Mouse (Mus musculus) gonadal fat pad, adult 2 months (tissue): ENCODE data around the gene Cpped1. TPM values are rescaled to one million over a fixed set of nuclear protein-coding genes. Genes with fewer than 3 reads are reported as not detected.

Experiments
- DNase-seq: peaks from one replicate; pipeline ENCODE4 v3.0.0-alpha.2; 2012; ENCODE audit warnings: low read depth
- polyA plus RNA-seq: library from polyadenylated mRNA; depleted of rRNA; stranded (reverse); fragments of >200 nt; gene quantifications from 2 replicates; pipeline ENCODE4 v1.2.3, GENCODE M21; 2012

The Cpped1 gene
- polyA plus RNA-seq, 1 experiment: 20.0 TPM

DNA sequence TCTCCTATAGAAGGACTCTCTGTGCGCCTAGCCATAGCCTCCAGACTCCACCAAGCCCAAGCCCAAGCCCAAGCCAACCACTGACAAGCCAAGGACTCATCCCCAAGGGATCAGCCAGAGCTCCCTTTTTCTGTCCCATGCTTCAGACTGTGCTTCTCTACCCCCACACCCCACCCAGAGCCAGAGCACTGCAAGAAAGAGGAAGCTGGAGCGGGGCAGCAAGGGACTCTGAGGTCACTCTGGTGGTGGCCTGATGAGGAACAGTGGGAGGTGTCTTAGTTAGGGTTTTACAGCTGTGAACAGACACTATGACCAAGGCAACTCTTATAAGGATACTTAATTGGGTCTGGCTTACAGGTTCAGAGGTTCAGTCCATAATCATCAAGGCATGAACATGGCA lies 65.8 kb downstream of the Cpped1 start:
- DNase-seq: no peak

DNA sequence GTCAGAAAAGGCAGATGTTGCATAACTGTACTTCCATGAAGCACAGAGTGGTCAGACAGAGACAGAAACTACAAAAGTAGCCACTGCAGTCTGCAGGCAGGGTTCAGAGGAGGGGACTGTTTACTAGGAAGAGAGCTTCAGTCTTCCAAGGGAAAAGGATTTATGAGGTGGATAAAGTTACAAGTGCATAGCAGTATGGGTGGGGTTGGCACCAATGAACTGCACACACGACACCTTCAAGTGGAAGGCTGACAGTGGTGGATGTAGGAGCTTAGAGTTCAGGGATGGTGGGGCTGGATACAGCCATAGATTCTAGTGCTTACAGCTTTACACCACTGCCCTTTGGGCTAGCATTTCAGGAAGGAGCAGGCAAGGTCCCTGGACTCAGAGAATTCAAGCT lies 75.8 kb downstream of the Cpped1 start:
- no peak for DNase-seq

DNA sequence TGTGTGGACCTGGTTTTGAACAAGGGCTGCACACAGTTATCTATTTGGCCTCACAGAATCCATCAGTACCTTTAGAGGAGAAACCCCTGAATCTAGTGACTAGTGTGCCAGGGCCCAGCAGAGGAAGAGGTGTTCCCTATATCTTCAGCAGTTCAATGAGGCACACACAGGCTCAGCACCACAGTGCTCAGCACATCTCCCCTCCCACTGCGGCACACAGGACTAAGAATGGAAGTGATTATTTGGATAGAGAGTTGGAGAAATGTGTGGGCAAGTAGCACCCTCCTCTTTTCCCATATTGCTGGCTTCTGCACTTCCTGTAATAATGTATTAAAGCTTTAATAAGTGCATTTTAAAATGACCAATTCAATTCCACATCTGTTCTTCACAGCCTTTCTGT lies 80.4 kb downstream of the Cpped1 start:
- DNase-seq: no peak

DNA sequence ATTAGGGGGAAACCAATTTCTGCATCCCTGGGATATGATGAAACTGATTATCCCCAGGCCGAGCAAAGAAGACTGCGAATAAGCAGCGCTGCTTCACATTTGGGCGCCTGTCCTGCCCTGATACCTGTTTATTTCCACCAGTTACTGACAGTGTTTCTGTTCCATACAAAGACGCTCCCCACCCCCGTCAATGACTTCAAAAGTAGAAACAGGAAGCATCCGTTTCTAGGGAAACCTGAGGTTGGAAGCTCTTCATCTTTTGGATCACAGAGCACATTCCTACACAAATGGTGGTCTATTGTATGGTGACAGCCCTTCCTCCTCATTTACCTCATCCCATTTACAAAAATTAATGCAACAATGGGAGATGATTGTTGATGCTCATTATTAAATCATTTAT lies 84.4 kb downstream of the Cpped1 start:
- DNase-seq: no peak

DNA sequence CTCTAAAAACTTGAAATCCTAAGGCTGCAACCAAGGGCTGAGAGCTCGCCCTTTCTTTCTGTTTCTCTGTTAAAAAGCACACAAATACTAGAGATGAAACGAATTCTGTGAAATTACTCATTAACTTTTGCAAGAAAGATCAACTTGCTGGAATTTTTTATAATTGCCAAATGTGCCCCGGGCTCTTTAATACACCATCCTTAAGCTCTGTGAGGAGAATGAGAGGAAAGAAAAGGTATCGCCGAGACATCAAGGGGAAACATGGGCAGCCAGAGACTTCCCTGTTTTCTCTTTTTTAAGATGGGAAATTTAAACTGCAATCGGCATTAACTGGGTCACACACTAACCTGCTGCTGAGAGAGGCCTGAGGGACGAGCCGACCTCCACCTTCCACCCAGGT lies 84.9 kb downstream of the Cpped1 start:
- no peak for DNase-seq

DNA sequence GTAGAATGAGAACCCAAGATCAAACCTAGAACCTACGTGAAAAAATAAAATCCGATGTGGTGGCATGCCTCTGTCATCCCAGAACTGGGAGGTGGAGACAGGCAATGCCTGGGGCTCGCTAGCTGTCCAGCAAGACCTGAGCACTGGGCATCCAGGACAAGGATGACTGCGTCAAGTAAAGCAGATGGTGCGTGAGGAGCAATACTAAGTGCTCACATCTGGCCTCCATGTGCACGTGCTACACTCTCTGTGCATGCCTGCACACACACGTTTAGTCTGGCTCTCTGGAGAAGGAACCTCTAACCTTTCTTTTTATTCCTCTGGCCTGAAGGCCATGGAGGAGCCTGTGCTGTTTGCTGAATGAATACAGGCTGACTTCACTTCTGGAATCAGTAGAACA lies 88.5 kb downstream of the Cpped1 start:
- DNase-seq: no peak

DNA sequence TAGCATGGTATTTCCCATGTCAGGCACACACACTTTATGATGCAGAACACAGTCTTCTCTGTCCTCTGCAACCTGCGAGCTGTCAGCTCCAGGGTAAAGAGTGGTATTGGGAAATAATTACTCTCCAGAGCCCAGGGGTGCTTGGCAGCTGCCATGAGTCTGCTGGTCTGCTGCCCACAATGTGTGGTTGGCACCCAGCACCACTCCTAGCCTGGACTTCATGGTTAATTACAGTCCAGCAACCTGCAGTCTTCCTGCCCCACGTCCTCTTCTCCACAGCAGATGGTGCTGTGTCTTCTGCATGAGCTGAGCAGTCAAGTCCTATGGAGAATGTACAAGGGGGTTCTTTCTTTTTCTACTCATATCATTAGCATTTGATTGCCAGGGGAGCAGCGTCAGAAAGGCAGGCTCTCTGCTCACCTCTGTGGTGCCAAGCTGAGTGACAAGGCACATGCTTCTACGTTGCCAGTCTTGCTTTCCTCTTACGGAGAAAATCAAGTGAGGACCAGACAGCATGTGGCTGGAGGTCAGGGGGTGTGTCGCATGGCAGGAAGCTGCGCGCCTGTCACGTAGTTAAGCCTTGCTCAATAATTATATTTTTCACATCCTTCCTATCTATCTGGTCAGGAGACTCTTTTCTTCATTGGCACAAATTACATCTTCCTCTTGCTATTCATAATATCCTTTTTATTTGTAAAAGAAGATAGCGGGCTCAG lies 94.2 kb downstream of the Cpped1 start:
- DNase-seq: no peak

DNA sequence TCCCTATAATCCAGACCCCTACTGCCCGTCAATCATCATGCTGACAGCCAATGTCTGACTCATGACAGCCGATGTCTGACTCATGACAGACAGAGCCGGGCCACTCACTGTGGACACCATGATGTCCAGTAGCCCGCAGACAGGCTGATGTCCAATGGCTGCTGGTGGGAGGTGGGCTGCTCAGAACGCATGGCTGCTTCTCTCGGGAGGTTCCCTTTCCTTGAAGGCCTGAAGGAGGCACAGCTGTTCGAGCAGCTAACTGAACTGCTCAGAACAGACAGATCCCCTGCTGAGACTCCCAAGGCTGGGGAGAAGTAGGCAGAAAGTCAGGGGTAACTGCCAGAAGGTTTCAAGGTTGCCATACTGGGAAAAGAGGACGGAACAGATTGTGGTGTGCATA lies 97.1 kb downstream of the Cpped1 start:
- no peak for DNase-seq

DNA sequence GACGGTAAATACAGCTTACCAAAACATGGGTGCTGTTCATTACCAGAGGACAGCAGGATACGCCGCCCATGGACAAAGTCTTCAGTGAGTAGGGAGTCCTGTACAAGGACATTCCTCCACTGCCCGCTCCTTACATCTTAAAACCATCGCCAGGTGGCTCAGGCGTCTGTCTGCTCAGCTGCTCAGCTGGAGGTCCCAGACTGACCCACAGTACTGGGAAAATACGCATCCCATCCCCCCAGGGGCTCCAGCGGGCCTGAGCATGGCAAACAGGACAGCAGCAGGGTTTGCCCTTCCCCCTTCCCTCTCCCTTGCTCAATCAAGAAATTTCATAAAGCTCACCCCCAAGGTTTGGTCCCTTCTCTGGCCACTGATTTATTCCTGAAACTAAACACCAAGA lies 99.6 kb downstream of the Cpped1 start:
- DNase-seq: no peak

DNA sequence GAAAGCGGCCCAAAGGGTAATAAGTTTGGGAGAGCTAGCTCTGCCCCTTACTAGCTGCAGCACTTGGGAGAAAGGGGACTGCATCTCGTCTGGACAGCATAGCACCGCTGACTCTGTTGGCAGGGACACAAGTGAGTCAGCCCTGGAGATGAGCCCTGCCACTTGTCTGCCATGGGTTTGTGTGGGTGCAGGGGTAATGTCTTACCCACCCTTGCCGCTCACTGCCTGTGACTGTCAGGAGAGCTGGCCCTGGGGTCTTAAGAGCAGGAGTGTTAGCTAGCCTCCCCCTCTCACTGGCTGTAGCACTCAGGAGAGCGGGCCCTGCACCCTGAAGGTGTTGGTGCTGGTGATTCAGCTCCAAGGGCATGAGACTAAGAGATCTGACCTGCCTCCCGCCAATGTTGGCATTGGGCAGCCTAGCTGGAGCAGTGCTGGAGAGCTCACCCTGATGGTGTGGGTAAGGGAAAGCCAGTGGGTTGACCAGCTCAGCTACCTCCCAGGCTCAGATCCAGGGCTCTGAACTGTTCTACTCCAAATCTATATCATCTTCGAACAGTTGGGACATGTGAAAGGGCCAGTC lies 107.2 kb downstream of the Cpped1 start:
- no peak for DNase-seq

DNA sequence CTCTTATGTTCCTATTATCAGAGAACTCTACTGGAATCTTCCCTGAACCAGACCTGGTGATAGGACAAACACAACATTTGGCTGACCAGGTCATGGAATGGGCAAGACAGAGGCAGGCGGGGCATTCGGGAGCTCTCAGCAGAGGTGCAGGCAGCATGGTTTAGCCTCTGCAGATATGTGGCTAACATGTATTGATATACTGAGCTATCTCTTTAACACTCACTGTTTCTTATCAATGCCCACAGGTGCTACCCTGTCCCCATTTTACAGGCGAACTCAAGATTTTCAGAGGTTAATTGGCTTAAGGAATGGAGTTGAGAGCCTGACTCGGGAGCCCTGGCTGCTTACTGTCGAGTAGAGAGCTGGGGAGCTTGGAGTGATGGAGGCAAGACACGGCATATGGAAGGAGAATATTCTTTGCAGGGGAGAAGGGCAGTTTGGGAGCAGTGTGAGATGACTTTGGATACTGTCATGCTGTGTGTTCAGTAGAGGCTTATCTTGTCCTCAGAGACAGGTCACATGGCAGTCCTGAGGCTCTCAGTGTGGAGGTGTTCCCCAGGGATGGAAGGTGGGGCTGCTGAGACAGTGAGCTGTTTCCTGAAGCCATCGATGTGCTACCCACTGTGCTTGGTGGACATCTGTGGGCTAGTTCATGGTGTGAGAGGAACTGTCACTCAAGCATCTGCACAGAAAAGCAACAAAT lies 113.3 kb downstream of the Cpped1 start:
- DNase-seq: no peak

DNA sequence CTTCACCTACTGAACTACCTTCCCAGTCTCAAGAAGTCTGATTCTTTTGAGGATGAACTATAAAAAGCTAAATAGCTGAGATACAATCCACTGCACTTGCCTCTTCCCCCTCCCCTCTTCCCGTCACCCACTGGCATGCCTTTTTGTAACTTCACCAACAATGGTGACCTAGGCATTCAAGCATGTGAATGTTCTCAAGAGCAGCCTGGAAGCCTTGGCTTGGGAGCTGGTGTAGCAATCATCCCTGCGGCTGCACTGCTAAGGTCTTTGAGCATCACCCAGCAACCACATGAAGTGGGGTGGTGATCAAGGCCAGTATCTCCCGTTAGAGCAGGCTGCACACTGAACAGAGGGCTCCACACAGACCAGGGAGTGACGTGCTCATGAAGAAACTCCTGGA lies 114.6 kb downstream of the Cpped1 start:
- no peak for DNase-seq

DNA sequence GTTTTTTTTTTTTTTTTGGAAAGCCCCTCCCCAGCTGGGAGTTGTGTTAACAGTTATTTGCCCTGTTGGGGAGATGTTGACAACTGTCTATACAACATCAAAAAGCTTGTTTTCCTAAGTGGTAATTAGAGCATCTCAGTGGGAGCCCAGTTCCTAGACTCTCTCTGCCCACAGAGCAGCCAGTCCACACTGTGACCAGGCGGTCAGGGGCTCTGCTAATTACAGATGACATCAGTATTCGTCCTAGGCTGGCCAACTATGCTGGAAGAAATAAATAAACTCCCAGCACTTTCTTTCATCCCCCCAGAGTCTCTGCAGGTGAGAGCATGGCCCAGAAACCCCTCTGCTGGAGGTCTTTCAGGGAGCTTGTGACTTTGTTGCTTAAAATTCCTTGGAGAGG lies 115.9 kb downstream of the Cpped1 start:
- DNase-seq: no peak

DNA sequence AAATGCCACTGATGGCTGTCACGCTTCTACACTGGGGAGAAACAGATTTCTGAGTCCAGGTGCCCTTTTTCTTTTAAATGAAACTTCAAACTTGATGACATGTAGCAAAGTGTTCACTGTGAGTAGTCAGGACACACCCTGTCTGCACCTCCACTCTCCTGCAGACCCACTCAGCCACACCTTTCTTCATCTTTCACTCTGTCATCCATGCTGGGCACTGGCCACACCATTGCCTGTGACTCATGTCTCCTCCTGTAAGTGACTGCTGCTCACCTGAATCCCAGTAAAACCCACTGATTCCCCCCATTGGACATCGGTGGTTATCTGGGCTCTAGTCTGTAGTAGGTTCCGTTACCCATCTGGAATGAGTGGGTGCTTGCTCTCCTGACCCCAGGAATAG lies 118.8 kb downstream of the Cpped1 start:
- DNase-seq: no peak

DNA sequence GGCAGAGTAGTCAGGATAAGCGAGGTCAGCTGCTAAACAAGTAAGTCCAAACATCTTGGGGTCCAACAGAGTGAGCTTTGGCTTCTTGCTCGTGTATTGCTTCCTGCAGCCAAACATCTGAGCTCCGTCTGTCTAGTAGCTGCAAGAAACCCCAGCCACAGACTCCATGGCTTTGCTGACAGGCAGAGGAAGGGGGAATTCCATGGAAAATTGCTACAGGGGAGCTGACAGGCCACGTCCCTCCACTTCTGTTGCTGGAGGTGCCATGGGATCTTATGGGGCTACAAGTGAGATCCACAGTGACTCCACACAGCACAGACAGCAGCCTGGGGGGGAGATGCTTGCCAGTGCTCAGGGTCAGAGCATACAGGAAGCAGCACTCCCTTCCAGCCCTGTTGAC lies 123.4 kb downstream of the Cpped1 start:
- DNase-seq: no peak

DNA sequence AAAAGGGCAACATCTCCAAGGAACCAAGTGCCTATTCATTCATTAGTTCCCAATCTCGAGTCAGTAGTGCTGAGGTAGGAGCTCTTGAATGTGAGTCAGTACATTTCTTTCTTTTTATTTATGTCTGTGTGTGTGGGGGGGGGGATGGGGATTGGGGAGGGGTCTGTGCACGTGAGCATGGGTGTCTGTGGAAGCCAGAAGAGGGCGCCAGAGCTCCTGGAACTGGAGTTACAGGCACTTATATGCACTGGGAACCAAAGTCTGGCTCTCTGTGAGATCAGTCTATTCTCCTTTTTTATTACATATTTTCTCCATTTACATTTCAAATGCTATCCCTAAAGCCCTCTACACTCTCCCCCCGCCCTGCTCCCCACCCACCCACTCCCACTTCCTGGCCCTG lies 124.9 kb downstream of the Cpped1 start:
- DNase-seq: no peak

DNA sequence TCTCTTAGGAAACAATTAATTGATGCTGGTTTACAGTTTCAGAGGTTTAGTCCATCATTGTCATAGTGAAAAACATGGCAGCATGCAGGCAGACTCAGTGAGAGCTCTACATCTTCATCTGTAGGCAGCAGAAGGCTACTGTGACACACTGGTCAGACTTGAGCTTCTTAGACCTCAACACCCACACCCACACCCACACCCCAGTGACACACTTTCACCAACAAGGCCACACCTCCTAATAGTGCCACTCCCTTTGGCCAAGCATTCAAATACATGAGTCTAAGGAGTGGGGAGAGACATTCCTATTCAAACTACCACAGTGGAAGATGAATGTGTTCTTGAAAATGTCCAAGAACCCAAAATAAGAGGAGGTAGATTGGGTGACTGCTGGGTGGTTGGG lies 125.9 kb downstream of the Cpped1 start:
- no peak for DNase-seq

DNA sequence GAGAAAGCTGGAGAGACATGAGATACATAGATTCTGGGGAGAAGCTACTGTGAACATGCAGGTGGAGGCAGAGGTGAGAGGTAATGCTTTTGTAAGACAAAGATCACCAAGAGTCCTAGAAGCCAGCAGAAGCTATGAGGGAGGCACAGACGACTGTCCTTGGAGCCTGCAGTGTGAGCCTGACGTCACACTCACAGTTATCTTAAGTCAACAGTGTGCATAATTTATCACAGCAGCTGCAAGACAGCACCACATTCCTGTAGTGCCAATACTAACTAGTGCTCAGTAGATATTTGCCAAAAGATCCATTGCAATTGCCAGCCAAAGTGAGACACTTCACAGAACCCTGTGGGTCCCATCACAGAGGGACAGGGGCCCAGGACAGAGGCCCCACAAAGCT lies 127.2 kb downstream of the Cpped1 start:
- DNase-seq: no peak

DNA sequence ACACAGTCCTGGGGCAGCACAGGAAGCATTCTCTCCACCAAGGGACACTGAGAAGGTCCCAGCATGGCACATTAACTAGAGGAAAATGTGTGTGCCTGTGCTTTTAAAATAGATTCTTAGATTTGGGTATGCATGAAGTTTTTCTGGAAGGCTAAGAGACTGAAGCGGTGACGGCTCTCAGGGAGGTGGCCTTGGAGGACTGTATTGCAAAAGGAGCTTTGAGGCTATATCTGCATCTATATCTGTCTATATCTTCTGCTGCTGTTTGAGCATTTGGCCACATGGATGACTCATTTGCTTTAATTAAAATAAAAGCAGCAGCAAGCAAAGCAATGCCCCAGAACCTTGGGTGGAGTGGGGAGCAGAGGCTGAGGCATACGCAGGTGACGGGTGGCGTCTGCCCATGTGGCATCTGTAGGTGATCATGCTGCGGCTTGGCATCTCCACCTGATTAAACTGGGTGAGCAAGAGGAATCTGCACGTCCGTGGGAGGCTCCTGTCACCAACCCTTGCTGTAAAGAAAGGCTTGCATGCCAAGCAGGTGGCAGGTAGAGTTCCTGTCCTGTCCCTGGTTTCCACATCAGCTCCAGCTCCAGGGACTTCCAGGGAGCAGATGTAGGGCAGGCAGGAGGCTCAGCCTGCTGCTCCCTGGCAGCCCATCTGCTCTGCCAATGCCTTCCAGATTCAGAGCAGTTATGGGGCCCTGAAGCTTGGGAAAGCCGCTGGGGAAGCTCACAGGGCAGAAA lies 130.4 kb downstream of the Cpped1 start:
- peak; percentile 28 for DNase-seq

DNA sequence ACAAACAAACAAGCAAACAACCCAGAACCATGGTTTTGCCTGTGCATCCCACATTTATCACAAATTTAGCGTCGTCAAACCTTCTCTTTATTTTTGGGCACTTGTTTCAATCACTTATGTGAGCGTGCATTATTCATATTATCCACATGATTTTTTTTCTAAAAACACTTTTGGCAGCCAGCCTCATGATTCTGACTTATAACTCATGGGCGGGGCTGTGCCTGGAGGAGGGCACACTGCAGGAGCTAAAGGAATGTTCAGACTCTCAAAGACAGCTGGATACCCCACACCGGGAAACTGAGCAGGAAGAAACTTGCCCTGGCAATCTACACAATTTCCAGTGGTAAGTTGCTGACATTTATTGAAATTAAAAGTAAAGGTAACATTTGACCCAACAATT lies 131.1 kb downstream of the Cpped1 start:
- no peak for DNase-seq

DNA sequence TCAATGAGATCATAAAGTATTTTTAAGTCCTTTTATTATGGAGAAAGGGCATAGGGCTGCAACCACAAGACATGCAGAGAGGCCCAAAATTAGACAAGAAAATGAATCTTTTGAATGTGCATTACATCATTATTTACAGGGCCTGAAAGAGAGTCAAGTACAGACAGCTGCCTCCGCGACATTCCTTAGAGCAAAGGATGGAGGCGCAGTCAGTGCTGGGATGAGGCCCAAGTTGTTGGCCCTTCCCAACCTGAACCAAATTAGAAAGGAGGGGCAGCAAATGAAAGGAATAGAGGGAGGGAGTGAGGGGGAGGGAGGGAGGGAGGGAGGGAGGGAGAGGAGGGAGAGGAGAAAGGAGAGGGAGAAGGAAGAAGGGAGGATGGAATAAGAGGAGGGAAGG lies 132.7 kb downstream of the Cpped1 start:
- DNase-seq: no peak

DNA sequence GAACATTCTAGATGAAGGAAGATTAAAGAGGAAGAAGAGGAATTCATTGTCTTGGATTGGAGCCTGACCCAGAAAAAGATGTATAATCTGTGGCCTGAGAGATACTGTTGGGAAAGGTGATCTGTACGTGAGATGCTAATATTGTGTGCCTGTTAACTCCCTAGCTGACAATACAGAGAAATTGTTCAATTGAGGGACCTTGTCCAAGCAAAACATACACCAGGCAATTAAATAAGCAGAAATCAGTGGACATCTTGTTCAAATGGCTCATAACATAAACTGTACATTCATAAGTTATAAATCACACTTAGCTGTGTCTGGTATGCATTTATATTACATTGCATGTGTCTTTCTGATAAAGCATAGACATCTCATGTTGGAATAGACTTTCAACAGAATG lies 134.9 kb downstream of the Cpped1 start:
- DNase-seq: no peak

DNA sequence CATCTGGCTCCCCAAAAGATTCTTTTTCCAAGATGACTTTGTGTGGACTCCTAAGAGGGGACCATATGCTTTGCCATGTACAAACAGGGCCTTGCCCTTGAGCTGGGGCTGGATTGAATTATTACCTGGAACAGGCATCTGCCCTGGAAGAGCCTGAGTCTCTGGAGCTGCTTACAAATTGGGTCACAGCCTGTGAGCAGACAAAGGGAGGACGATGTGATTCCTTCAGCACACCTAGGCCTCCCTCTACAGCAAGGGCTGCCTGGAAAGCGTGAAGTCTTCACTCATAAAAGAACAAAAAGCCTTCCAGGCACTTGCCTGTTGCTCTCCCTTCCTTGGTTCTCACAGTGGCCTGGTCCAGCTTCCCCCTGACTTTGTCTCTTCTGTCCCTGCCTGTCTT lies 136.9 kb downstream of the Cpped1 start:
- no peak for DNase-seq
